Mouse (Mus musculus): Measurements from ENCODE around the gene Fam102a. TPM values are rescaled to one million over a fixed set of nuclear protein-coding genes. Genes with fewer than 3 reads are reported as not detected.

Gene Fam102a
- total RNA-seq, 2 experiments from 2014 or later, result 9.9 to 11.0 TPM

DNA sequence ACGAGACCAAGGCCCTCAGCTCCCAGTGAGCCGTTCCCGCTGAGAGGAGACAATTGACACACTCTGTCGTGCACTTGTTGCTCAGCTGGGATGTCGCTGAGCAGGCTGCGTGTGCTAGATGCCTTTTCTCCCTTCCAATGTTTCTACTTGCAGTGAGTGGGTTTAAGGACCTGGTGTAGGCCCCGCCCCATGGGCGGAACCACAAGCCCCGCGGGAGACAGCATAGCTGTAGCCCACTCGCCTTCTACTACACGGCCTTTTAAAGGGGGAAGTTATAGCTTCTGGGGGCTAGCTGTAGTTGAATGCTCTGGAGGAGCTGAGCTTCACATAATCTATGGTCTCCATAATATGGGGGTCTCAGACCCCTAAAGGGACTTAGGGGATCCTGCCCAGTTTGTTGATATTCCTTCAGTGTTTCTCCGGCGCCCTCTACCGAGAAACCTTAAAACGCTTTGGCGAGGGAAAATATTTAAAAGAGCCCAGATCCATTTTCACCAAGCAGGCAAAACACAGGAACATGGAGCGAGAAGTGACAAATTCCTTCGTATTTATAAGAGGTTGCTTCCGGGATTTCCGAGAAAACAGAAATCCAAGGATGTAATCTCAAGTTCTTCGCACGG lies 75.6 kb downstream of the Fam102a start:
- peak; percentile 64 for DNase-seq

- DNase-seq, result no peak
These were observed 77.1 kb downstream of the Fam102a start for GRCm38 (mm10) chr2:32612274-32612673.

- DNase-seq, result no peak
These were observed 82.0 kb downstream of the Fam102a start for GRCm38 (mm10) chr2:32617109-32617508.

GRCm38 (mm10) chr2:32617601-32618000 lies 82.5 kb downstream of the Fam102a start:
- peak; percentile 49 for DNase-seq

- DNase-seq, result no peak
These were observed 82.9 kb downstream of the Fam102a start for GRCm38 (mm10) chr2:32618051-32618450.

Other genes starting within 250 kb of the Fam102a start
- 10 to 100 TPM; 75.1 to 78.1 TPM for gene Golga2, start 247.9 kb upstream of the Fam102a start, total RNA-seq (2021)
- 100 to 1,000 TPM; 181 to 193 TPM for gene Swi5, start 247.3 kb upstream of the Fam102a start, total RNA-seq (2021)
- gene Ciz1, start 183.0 kb upstream of the Fam102a start, total RNA-seq (2021), result 10 to 100 TPM; 34.5 to 48.3 TPM
- gene Dnm1, start 182.0 kb upstream of the Fam102a start, total RNA-seq (2021), result 1 to 10 TPM; 9.0 to 9.6 TPM
- gene 1110008P14Rik, start 153.4 kb upstream of the Fam102a start, total RNA-seq (2021), result 10 to 100 TPM; 43.7 to 47.6 TPM
- 1 to 10 TPM; 3.1 to 3.4 TPM for gene Lcn2, start 147.1 kb upstream of the Fam102a start, total RNA-seq (2021)
- gene Ptges2, start 139.4 kb upstream of the Fam102a start, total RNA-seq (2021), result 10 to 100 TPM; 59.7 to 60.2 TPM
- 1 to 10 TPM; 3.5 to 3.6 TPM for gene Naif1, start 84.9 kb upstream of the Fam102a start, total RNA-seq (2021)
- 10 to 100 TPM; 16.4 to 22.2 TPM for gene Slc25a25, start 83.9 kb upstream of the Fam102a start, total RNA-seq (2021)
- 10 to 100 TPM; 32.5 to 34.4 TPM for gene Dpm2, start 35.5 kb downstream of the Fam102a start, total RNA-seq (2021)
- under 1 TPM in 1 of 2 experiments, not detected in 1; 0.26 TPM for gene Pip5kl1, start 39.5 kb downstream of the Fam102a start, total RNA-seq (2021)
- gene 9430097D07Rik, start 40.4 kb downstream of the Fam102a start, total RNA-seq (2021), result not detected
- gene St6galnac4, start 51.8 kb downstream of the Fam102a start, total RNA-seq (2021), result 10 to 100 TPM; 31.6 to 38.6 TPM
- gene St6galnac6, start 64.4 kb downstream of the Fam102a start, total RNA-seq (2021), result 10 to 100 TPM; 77.5 to 82.7 TPM
- 100 to 1,000 TPM; 405 to 424 TPM for gene Ak1, start 86.4 kb downstream of the Fam102a start, total RNA-seq (2021)
- gene Eng, start 111.3 kb downstream of the Fam102a start, total RNA-seq (2021), result 100 to 1,000 TPM; 149 to 162 TPM
- gene Fpgs, start 168.8 kb downstream of the Fam102a start, total RNA-seq (2021), result 10 to 100 TPM; 10.5 to 12.5 TPM
- 10 to 100 TPM; 38.2 to 46.0 TPM for gene Cdk9, start 177.7 kb downstream of the Fam102a start, total RNA-seq (2021)
- gene Sh2d3c, start 185.7 kb downstream of the Fam102a start, total RNA-seq (2021), result 10 to 100 TPM; 38.2 to 41.4 TPM
- not detected for gene 6330409D20Rik, start 205.7 kb downstream of the Fam102a start, total RNA-seq (2021)
- 10 to 100 TPM; 16.7 to 18.6 TPM for gene Tor2a, start 221.9 kb downstream of the Fam102a start, total RNA-seq (2021)
- under 1 TPM; 0.09 to 0.36 TPM for gene Ttc16, start 240.3 kb downstream of the Fam102a start, total RNA-seq (2021)
- gene Ptrh1, start 240.5 kb downstream of the Fam102a start, total RNA-seq (2021), result 1 to 10 TPM; 3.0 to 5.4 TPM
- not detected for gene Cfap157, start 249.1 kb downstream of the Fam102a start, total RNA-seq (2021)

All from heart, postnatal 4 days (tissue).